Mouse (Mus musculus): Measurements from ENCODE around the gene Trim65. TPM values are rescaled to one million over a fixed set of nuclear protein-coding genes. Genes with fewer than 3 reads are reported as not detected.

Trim65 gene
- polyA plus RNA-seq (2016; fragmentation: Nextera tagmentation; extraction: Ambion mirVana) = 1.9 and 2.3 TPM in 2 replicates

DNA sequence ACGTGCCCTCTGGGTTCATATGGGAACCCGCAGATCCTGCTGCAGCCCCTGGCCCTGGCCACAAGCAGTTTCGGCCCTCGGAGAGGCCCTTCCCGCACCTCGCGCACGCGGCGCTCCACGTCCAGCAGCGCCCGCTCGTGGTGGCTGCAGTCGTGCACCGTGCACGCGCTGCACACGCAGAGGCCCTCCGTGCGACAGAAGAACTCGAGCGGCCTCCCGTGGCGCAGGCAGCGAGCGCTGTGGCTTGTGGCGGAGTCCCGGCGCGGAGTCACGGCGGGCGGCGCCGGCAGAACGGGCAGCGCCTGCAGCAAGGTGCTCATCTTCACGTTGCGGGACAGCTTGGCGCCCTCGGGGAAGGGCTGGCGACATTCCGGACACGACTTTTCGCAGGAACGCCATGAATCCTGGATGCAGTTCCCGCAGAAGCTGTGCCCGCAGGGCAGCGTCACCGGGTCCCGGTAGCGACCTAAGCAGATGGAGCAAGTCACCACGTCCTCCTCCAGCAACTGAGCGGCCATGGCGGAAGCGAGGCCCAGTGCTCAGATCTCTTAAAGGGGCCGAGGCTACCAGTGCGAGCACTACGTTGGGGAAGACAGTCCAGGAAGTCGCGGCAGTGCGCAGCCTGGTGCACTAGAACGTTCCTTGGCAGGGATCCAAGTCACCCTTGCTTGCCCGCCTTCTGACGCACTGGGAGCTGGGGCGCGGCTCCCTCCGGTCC, at the start of gene Trim65:
Gene Trim65, minus strand, starts transcription at position 641 of the 718 bp plus-strand sequence.
- Histone ChIP-seq H3K4me1 (peaks cover 64% of the 10 kb centered on the region), H3K4me3 (peak within 1 kb of the TSS; percentile 69), H3K27ac (replicated peaks) (peak within 1 kb of the TSS; percentile 90), H3K27me3 (replicated peaks; ENCODE audit: low read depth, poor library complexity, severe bottlenecking) (peaks cover 18% of the 10 kb centered on the region), H3K9me3 (no peaks in the 10 kb centered on the region), H3K36me3 (replicated peaks) (peaks cover 51% of the 10 kb centered on the region)
- WGBS = 2% methylated on average over 69 of the region's 69 CpGs
- peak; percentile 90 for DNase-seq (ENCODE audit: low spot score)

DNA sequence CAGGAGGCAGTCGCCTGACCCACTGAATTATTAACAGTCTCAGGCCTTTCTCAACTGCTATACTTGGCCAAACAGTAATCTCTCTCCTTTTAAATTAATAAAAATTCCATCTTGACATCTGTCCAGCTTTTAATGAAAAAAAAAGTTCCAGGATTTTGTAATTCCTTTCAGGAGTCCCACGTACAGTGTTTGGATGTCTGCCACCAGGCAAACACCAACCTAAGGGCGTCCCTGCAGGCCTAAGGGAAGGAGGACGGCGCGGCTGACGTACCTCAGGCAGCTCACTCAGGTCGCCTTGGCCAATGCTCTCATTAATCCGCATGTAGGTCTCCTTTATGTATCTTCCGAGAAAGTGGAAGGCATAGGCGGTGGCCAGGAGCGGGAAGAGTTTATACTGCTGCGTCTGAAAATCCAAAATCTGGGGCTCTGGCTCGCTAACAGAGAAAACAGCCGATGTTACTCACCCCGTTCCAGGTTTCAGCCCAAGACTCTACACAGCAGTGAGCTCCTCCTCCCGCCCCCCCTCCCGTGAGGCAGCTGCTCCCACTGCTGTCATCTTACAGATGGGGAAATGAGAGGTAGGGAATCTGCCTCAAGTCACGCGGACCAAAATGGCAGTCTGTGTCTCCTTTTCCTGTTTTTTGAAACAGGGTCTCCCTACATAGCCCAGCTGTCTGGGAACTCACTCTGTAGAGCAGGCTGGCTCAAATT, 47.6 kb upstream of the Trim65 start:
- Histone ChIP-seq H3K9me3 (no peaks in the 10 kb centered on the region), H3K27me3 (replicated peaks; ENCODE audit: low read depth, poor library complexity, severe bottlenecking) (no peaks in the 10 kb centered on the region), H3K27ac (replicated peaks) (no peak overlapping the region), H3K36me3 (replicated peaks) (peaks cover 91% of the 10 kb centered on the region), H3K4me1 (no peaks in the 10 kb centered on the region), H3K4me3 (no peak overlapping the region)
- WGBS = 91% methylated on average over 20 of the region's 20 CpGs
- DNase-seq (ENCODE audit: low spot score) = no peak

DNA sequence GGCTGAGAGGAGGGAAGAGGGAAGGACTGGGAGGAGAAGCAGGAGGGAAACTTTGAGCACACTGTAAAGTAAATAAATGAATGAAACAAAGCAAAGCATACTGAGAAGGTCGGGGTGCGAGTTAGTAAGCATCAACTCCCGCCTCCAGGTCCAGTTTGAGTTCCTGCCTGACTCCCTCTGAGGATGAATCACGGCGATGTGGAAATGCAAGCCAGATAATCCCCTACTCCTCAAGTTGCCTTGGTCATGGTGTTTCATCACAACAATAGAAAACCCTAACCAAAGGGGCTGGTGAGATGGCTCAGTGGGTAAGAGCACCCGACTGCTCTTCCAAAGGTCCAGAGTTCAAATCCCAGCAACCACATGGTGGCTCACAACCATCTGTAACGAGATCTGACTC, 45.1 kb upstream of the Trim65 start:
- WGBS = 86% methylated on average over 7 of the region's 7 CpGs

DNA sequence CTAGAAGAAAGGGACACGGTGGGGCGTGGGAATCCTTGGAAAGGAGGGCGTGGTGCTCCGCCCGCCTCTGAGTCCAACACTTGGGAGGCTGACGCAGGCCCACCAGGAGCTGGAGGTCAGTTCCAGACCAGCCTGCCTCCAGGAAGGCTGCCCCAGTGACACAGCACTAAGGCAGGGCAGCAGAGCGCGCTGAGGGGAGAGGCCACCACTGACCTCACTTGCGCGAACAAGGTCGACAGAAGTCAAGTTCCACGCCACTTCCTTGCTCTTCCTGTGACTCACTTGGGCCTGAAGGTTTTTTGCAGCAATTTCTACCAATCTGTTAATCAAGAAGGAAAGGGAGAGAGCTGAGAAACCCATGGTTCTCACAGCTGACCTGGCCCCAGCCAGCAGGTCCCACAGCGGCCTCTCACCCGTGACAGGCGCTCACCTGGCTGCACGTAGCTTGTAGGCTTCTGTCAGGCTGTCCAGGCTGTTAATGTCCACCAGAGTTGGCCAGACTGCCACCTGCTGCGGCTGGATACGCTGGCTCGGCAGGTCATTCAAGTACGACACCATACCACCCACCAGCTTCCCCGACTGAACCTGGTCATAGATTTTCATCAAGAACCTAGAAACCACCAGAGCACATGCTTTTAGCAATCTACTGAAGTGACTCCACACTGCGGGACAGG, 44.0 kb upstream of the Trim65 start:
- Histone ChIP-seq H3K36me3 (replicated peaks) (peaks cover 82% of the 10 kb centered on the region), H3K27ac (replicated peaks) (no peak overlapping the region), H3K4me1 (peaks cover 3% of the 10 kb centered on the region; the same call in 1 of the 2 replicates), H3K9me3 (no peaks in the 10 kb centered on the region), H3K4me3 (no peak overlapping the region), H3K27me3 (replicated peaks; ENCODE audit: low read depth, poor library complexity, severe bottlenecking) (no peaks in the 10 kb centered on the region)
- WGBS = 91% methylated on average over 22 of the region's 22 CpGs
- DNase-seq (ENCODE audit: low spot score) = no peak

More for the DNA sequence above, 45.1 kb upstream of the Trim65 start:
- H3K36me3 ChIP-seq (replicated peaks) = peaks cover 92% of the 10 kb centered on the region
- no peaks in the 10 kb centered on the region for H3K27me3 ChIP-seq (replicated peaks; ENCODE audit: low read depth, poor library complexity, severe bottlenecking)
- no peak overlapping the region for H3K27ac ChIP-seq (replicated peaks)
- no peak overlapping the region for H3K4me3 ChIP-seq
- H3K4me1 ChIP-seq = peaks cover 3% of the 10 kb centered on the region; the same call in 1 of the 2 replicates
- no peak for DNase-seq (ENCODE audit: low spot score)
- H3K9me3 ChIP-seq = no peaks in the 10 kb centered on the region

DNA sequence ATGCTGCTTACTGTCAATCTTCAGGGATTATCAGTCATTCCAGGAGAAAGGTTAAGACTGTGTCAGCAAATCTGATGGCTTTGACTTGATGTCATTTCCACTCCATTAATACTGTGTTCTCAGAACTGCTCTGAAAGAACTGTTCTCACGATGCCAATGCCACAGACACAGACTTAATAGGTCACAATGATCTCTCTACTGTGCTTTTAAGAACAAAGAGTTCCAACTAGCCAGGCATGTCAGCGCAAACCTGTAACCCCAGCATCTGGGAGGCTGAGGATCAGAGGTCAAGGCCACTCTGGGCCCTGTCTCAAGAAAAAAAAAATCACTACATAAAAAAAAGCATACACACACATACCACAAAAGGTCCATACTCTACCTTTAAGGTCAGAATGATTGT, 41.0 kb upstream of the Trim65 start:
- no peaks in the 10 kb centered on the region for H3K27me3 ChIP-seq (replicated peaks; ENCODE audit: low read depth, poor library complexity, severe bottlenecking)
- WGBS = 85% methylated on average over 2 of the region's 2 CpGs
- no peak overlapping the region for H3K4me3 ChIP-seq
- H3K36me3 ChIP-seq (replicated peaks) = peaks cover 55% of the 10 kb centered on the region
- H3K27ac ChIP-seq (replicated peaks) = no peak overlapping the region
- DNase-seq (ENCODE audit: low spot score) = no peak
- peaks cover 19% of the 10 kb centered on the region for H3K4me1 ChIP-seq
- H3K9me3 ChIP-seq = no peaks in the 10 kb centered on the region

DNA sequence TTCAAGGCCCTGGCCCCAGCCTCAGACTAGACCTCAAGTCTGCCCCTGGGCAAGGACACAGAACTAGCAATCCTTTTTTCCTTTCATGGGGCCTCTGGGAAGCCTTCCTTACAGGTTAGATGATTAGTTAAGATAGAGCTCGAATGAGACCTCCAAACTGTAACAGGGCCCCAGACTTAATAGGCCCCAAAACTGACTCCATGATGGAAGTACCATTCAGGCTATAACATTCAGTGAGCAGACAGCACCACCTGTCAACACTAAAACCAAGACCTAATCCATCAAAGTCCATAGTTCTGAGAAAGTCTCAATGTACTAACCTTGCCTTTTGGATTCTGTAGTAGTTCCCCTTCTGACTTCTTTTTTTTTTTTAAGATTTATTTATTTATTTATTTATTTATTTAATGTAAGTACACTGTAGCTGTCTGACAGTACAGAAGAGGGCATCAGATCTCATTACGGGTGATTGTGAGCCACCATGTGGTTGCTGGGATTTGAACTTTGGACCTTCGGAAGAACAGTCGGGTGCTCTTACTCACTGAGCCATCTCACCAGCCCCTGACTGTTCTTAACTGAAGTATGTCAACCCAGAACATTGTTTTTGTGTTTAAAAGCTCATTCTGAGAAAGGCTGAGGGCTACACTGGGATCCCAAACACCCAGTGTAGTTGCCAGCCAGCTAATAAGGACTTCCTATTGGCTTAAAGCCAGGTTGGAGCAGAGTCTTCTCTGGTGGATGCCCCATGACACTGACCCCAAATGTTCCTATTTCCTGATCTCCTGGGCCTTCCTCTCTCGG, 39.3 kb upstream of the Trim65 start:
- peaks cover 48% of the 10 kb centered on the region for H3K36me3 ChIP-seq (replicated peaks)
- no peak for DNase-seq (ENCODE audit: low spot score)
- WGBS = 86% methylated on average over 5 of the region's 5 CpGs
- no peak overlapping the region for H3K27ac ChIP-seq (replicated peaks)
- no peaks in the 10 kb centered on the region for H3K9me3 ChIP-seq
- H3K27me3 ChIP-seq (replicated peaks; ENCODE audit: low read depth, poor library complexity, severe bottlenecking) = no peaks in the 10 kb centered on the region
- peaks cover 27% of the 10 kb centered on the region for H3K4me1 ChIP-seq
- H3K4me3 ChIP-seq = no peak overlapping the region

DNA sequence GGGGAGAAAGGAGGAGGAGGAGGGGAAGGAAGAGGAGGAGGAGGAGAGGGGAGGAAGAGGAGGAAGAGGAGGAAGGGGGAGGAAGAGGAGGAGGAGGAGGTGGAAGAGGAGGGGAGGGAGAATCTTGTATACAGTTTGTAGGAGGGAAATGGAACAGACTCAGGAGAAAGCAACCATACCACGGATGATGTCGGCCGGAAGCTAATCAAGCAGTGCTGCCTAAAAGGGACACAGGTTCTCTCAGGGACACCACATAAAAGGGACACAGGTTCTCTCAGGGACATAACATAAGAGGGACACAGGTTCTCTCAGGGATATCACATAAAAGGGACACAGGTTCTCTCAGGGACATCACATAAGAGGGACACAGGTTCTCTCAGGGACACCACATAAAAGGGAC, 38.3 kb upstream of the Trim65 start:
- WGBS = 83% methylated on average over 3 of the region's 3 CpGs

DNA sequence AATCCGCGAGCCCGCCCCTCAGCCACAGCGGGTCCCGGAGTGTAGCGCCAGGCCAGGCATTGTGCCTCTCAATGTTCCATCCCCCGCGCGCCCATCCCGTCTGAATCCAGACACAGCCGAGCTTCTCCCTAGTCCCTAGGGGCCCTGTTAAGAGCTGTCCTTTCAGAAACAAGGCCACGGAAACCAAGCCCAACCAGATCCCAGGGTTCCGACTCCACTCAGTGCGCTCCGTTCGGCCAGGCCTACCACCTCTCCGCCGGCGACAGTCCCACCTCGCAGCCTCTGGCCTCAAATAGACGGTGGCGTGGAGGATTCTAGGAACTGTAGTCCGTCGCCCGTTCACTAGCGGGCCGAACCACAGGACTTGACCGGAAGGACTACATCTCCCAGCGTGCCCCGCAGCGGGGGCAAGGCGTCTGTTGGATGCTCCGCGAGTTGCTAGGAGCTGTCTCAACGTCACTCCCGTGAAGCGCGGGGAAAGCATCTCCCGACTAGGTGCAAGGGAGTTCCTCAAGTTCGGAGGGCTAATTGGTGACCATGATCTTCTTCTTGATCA, 37.0 kb upstream of the Trim65 start, which contains the start of gene Fbf1:
Gene Fbf1, minus strand, starts transcription at position 283 of the 556 bp plus-strand sequence.
- Histone ChIP-seq H3K27me3 (replicated peaks; ENCODE audit: low read depth, poor library complexity, severe bottlenecking) (no peaks in the 10 kb centered on the region), H3K27ac (replicated peaks) (peak within 1 kb of the TSS; percentile 95), H3K4me3 (peak within 1 kb of the TSS; percentile 80), H3K4me1 (peaks cover 27% of the 10 kb centered on the region), H3K36me3 (replicated peaks) (peaks cover 48% of the 10 kb centered on the region), H3K9me3 (no peaks in the 10 kb centered on the region)
- DNase-seq (ENCODE audit: low spot score) = peak; percentile 96
- WGBS = under 1% methylated on average over 40 of the region's 40 CpGs

More for the DNA sequence above, 38.3 kb upstream of the Trim65 start:
- DNase-seq (ENCODE audit: low spot score) = no peak
- Histone ChIP-seq H3K4me1 (peaks cover 27% of the 10 kb centered on the region), H3K27me3 (replicated peaks; ENCODE audit: low read depth, poor library complexity, severe bottlenecking) (no peaks in the 10 kb centered on the region), H3K4me3 (no peak overlapping the region), H3K9me3 (no peaks in the 10 kb centered on the region), H3K36me3 (replicated peaks) (peaks cover 48% of the 10 kb centered on the region), H3K27ac (replicated peaks) (no peak overlapping the region)

DNA sequence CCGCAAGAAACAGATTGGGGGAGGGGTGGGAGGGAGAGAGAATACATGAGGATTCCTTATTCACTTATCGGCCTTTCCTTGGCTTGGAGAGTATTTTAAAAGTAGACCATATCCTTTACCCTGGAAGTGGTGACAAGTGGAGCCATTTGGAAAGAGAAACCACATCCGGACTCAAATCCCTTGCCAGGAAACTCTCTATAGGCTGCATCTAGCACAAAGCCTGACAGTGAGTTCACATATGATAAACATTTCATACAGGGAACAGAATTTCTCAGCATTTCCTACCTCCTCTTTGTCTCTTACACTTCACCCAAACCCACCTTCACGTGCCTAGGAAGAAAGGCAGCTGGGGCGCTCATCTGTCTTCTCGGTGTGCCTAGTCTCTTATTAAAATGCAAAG, 36.3 kb upstream of the Trim65 start:
- 15% methylated on average over 6 of the region's 6 CpGs for WGBS
- H3K36me3 ChIP-seq (replicated peaks) = peaks cover 48% of the 10 kb centered on the region
- peak overlapping the region; percentile 95 for H3K27ac ChIP-seq (replicated peaks)
- H3K4me1 ChIP-seq = peaks cover 34% of the 10 kb centered on the region
- H3K27me3 ChIP-seq (replicated peaks; ENCODE audit: low read depth, poor library complexity, severe bottlenecking) = no peaks in the 10 kb centered on the region
- H3K4me3 ChIP-seq = peak overlapping the region; percentile 80
- H3K9me3 ChIP-seq = no peaks in the 10 kb centered on the region
- no peak for DNase-seq (ENCODE audit: low spot score)

DNA sequence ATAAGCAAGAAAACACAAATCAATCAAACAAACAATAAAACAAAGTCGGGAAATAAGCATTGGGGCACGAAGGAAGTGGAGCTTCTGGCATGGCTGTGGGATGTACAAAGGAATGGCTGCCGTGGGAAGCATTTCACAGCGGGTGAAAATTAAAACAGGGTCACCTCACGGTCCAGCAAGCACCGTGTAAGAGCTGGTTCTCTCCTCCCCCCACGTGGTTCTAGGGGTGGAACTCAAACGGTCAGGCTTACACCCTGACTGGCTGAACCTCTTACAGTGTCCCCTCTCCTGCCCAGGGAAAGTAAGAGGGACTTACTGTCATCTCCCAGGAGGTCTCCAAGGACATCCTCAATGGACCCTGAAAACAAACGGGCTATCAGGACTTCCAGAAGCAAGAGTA, 32.1 kb upstream of the Trim65 start:
- no peak overlapping the region for H3K4me3 ChIP-seq
- no peaks in the 10 kb centered on the region for H3K9me3 ChIP-seq
- peaks cover 80% of the 10 kb centered on the region for H3K36me3 ChIP-seq (replicated peaks)
- no peaks in the 10 kb centered on the region for H3K27me3 ChIP-seq (replicated peaks; ENCODE audit: low read depth, poor library complexity, severe bottlenecking)
- no peak for DNase-seq (ENCODE audit: low spot score)
- no peak overlapping the region for H3K27ac ChIP-seq (replicated peaks)
- WGBS = 62% methylated on average over 9 of the region's 9 CpGs
- H3K4me1 ChIP-seq = peaks cover 33% of the 10 kb centered on the region

DNA sequence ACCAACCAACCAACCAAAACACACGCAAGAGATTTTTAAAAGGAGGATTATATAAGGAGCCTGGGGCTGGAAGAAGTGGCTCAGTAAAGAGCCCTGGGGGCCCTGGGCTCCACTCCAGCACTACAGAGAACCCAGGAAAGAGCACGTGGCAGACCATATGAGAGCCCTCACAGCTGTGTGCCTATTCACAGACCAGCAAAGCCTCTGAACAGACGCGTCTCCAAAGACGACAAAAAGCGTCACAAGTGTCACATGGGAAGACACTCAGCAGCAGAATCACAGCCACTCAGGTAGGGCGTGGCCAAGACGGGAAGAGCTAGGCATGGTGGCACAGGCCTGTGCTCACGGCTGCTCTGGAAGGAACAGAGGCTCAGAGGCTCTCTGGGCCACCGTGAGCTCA, 31.2 kb upstream of the Trim65 start:
- Histone ChIP-seq H3K4me3 (no peak overlapping the region), H3K9me3 (no peaks in the 10 kb centered on the region)
- 80% methylated on average over 10 of the region's 10 CpGs for WGBS

More for the DNA sequence above, 31.2 kb upstream of the Trim65 start:
- Histone ChIP-seq H3K27me3 (replicated peaks; ENCODE audit: low read depth, poor library complexity, severe bottlenecking) (no peaks in the 10 kb centered on the region), H3K27ac (replicated peaks) (0 out of 2 replicates have a peak overlapping the region, but pooled peaks have one; percentile 12), H3K36me3 (replicated peaks) (peaks cover 89% of the 10 kb centered on the region), H3K4me1 (peaks cover 31% of the 10 kb centered on the region)
- DNase-seq (ENCODE audit: low spot score) = no peak
